ENCODE assay signal across 20 mouse cellular contexts in genomic region chr1:157439101-157439500, GRCm38 (mm10). TPM values are rescaled to one million over a fixed set of nuclear protein-coding genes. Genes with fewer than 3 reads are reported as not detected.
A peak's percentile ranks its signal among the peaks of the same experiment; 100 is the strongest.
DNase-seq lines count a peak whose midpoint lies in the region; ATAC-seq lines count a peak whose summit lies in the region.
"Had no signal": no experiment of that assay in that cellular context is flagged by ENCODE, and none has a peak within 500 bp of the region (broad histone marks: within the 10 kb centered on the region; RNA-seq: fewer than 3 reads in every experiment).

No protein-coding gene starts in this region.

- H3K36me3 ChIP-seq in hindbrain, embryonic 10.5 days: no peaks in the 10 kb centered on the region
- H3K36me3 ChIP-seq in hindbrain, embryonic 16.5 days (ENCODE audit: control insufficient read depth, insufficient read depth, low read length): no peaks in the 10 kb centered on the region
- no peaks in the 10 kb centered on the region for H3K36me3 ChIP-seq in neural tube, embryonic 13.5 days
- H3K36me3 ChIP-seq in neural tube, embryonic 15.5 days: no peaks in the 10 kb centered on the region
- no peaks in the 10 kb centered on the region for H3K36me3 ChIP-seq in midbrain, embryonic 13.5 days
- H3K36me3 ChIP-seq: embryonic facial prominence, embryonic 15.5 days; limb, embryonic 12.5 days; liver, embryonic 12.5 days had no signal

- no peak overlapping the region for H3K9ac ChIP-seq in hindbrain, embryonic 16.5 days (ENCODE audit: low read depth, low read length)
- H3K9ac ChIP-seq in neural tube, embryonic 13.5 days: no peak overlapping the region
- no peak overlapping the region for H3K9ac ChIP-seq in neural tube, embryonic 15.5 days (replicated peaks)
- no peak overlapping the region for H3K9ac ChIP-seq in midbrain, embryonic 13.5 days (replicated peaks)
- H3K9ac ChIP-seq: embryonic facial prominence, embryonic 15.5 days; limb, embryonic 12.5 days; liver, embryonic 12.5 days had no signal

- no peak for ATAC-seq in hindbrain, embryonic 16.5 days
- ATAC-seq in neural tube, embryonic 13.5 days (ENCODE audit: low read depth): no peak
- ATAC-seq in neural tube, embryonic 15.5 days (ENCODE audit: low FRiP score): no peak
- ATAC-seq in midbrain, embryonic 13.5 days: no peak
- ATAC-seq: liver, embryonic 12.5 days had no signal

- no peaks in the 10 kb centered on the region for H3K9me3 ChIP-seq in hindbrain, embryonic 10.5 days
- no peaks in the 10 kb centered on the region for H3K9me3 ChIP-seq in hindbrain, embryonic 16.5 days (ENCODE audit: control insufficient read depth, low read length)
- no peaks in the 10 kb centered on the region for H3K9me3 ChIP-seq in neural tube, embryonic 13.5 days
- no peaks in the 10 kb centered on the region for H3K9me3 ChIP-seq in neural tube, embryonic 15.5 days (replicated peaks)
- H3K9me3 ChIP-seq in midbrain, embryonic 13.5 days: no peaks in the 10 kb centered on the region
- H3K9me3 ChIP-seq: embryonic facial prominence, embryonic 15.5 days; limb, embryonic 12.5 days; liver, embryonic 12.5 days; megakaryocyte, embryonic 14.5 days had no signal

- no peak for DNase-seq in hindbrain, embryonic 10.5 days (ENCODE audit: low spot score)
- no peak for DNase-seq in spleen, postnatal 4 days (ENCODE audit: low spot score in 2 of 2)
- DNase-seq in cerebellum, postnatal 36 days: no peak
- DNase-seq: adrenal gland, postnatal 36 days; cerebellum, adult 11-12 months; cerebellum, postnatal 25 days; heart, postnatal 10 days; kidney, adult 2 months; kidney, postnatal 25 days; lung, adult 2 months; right cerebral cortex, adult 18-20 months; thymus, postnatal 25 days had no signal

- no peak overlapping the region for H3K4me3 ChIP-seq in hindbrain, embryonic 10.5 days
- H3K4me3 ChIP-seq in hindbrain, embryonic 16.5 days (ENCODE audit: low read length): no peak overlapping the region
- no peak overlapping the region for H3K4me3 ChIP-seq in neural tube, embryonic 13.5 days
- H3K4me3 ChIP-seq in neural tube, embryonic 15.5 days (replicated peaks): no peak overlapping the region
- no peak overlapping the region for H3K4me3 ChIP-seq in midbrain, embryonic 13.5 days (replicated peaks)
- H3K4me3 ChIP-seq: embryonic facial prominence, embryonic 15.5 days; limb, embryonic 12.5 days; liver, embryonic 12.5 days; megakaryocyte, embryonic 14.5 days had no signal

- 88% methylated on average over 4 of the region's 4 CpGs for WGBS in hindbrain, embryonic 10.5 days
- WGBS in hindbrain, embryonic 16.5 days: 69% methylated on average over 4 of the region's 4 CpGs
- 67% methylated on average over 4 of the region's 4 CpGs for WGBS in neural tube, embryonic 13.5 days
- 68% methylated on average over 4 of the region's 4 CpGs for WGBS in neural tube, embryonic 15.5 days
- 72% methylated on average over 4 of the region's 4 CpGs for WGBS in midbrain, embryonic 13.5 days

- H3K4me2 ChIP-seq in hindbrain, embryonic 16.5 days (ENCODE audit: low read length): no peak overlapping the region
- peak overlapping the region; percentile 49 for H3K4me2 ChIP-seq in neural tube, embryonic 13.5 days
- no peak overlapping the region for H3K4me2 ChIP-seq in neural tube, embryonic 15.5 days
- H3K4me2 ChIP-seq in midbrain, embryonic 13.5 days (replicated peaks): no peak overlapping the region
- H3K4me2 ChIP-seq: liver, embryonic 12.5 days had no signal

- H3K27me3 ChIP-seq in hindbrain, embryonic 10.5 days (ENCODE audit: insufficient read depth, poor library complexity, severe bottlenecking): no peaks in the 10 kb centered on the region
- no peaks in the 10 kb centered on the region for H3K27me3 ChIP-seq in hindbrain, embryonic 16.5 days (replicated peaks; ENCODE audit: control insufficient read depth, insufficient read depth, low read length)
- H3K27me3 ChIP-seq in neural tube, embryonic 13.5 days: no peaks in the 10 kb centered on the region
- no peaks in the 10 kb centered on the region for H3K27me3 ChIP-seq in neural tube, embryonic 15.5 days (replicated peaks)
- no peaks in the 10 kb centered on the region for H3K27me3 ChIP-seq in midbrain, embryonic 13.5 days
- H3K27me3 ChIP-seq: embryonic facial prominence, embryonic 15.5 days; liver, embryonic 12.5 days; megakaryocyte, embryonic 14.5 days had no signal

- H3K27ac ChIP-seq in hindbrain, embryonic 10.5 days: peak overlapping the region; percentile 90
- no peak overlapping the region for H3K27ac ChIP-seq in hindbrain, embryonic 16.5 days (ENCODE audit: low read depth, low read length)
- peak overlapping the region; percentile 59; the same call in 1 of the 2 replicates for H3K27ac ChIP-seq in neural tube, embryonic 13.5 days (replicated peaks)
- no peak overlapping the region for H3K27ac ChIP-seq in neural tube, embryonic 15.5 days (replicated peaks)
- H3K27ac ChIP-seq in midbrain, embryonic 13.5 days: peak overlapping the region; percentile 79
- H3K27ac ChIP-seq: embryonic facial prominence, embryonic 15.5 days; limb, embryonic 12.5 days; liver, embryonic 12.5 days had no signal

- peaks cover 52% of the 10 kb centered on the region for H3K4me1 ChIP-seq in hindbrain, embryonic 10.5 days (replicated peaks)
- H3K4me1 ChIP-seq in hindbrain, embryonic 16.5 days (ENCODE audit: control insufficient read depth, insufficient read depth, low read depth, low read length): peaks cover 17% of the 10 kb centered on the region
- H3K4me1 ChIP-seq in neural tube, embryonic 13.5 days (replicated peaks): peaks cover 41% of the 10 kb centered on the region
- peaks cover 26% of the 10 kb centered on the region for H3K4me1 ChIP-seq in neural tube, embryonic 15.5 days
- H3K4me1 ChIP-seq in midbrain, embryonic 13.5 days (replicated peaks): peaks cover 47% of the 10 kb centered on the region

RNA-seq across cellular contexts. Expression of gene Cryzl2, which starts 19.3 kb away (rescaled TPM):
- 7.9 and 8.3 TPM in 2 replicates for polyA plus RNA-seq in hindbrain, embryonic 10.5 days (2016; fragmentation: Nextera tagmentation; extraction: Ambion mirVana)
- 8.3 and 9.7 TPM in 2 replicates for polyA plus RNA-seq in hindbrain, embryonic 16.5 days (2015; fragmentation: Nextera tagmentation; extraction: Ambion mirVana)
- 7.3 and 7.6 TPM in 2 replicates for polyA plus RNA-seq in neural tube, embryonic 13.5 days (2015; fragmentation: Nextera tagmentation; extraction: Ambion mirVana)
- 6.5 and 8.6 TPM in 2 replicates for polyA plus RNA-seq in neural tube, embryonic 15.5 days (2015; fragmentation: Nextera tagmentation; extraction: Ambion mirVana)
- 6.0 and 7.4 TPM in 2 replicates for polyA plus RNA-seq in midbrain, embryonic 13.5 days (2015; fragmentation: Nextera tagmentation; extraction: Ambion mirVana)

RNA-seq across cellular contexts. Expression of gene Rasal2, which starts 26.7 kb away (rescaled TPM):
- 11.2 and 18.5 TPM in 2 replicates for polyA plus RNA-seq in hindbrain, embryonic 10.5 days (2016; fragmentation: Nextera tagmentation; extraction: Ambion mirVana)
- 35.4 and 37.1 TPM in 2 replicates for polyA plus RNA-seq in hindbrain, embryonic 16.5 days (2015; fragmentation: Nextera tagmentation; extraction: Ambion mirVana)
- 43.1 and 43.3 TPM in 2 replicates for polyA plus RNA-seq in neural tube, embryonic 13.5 days (2015; fragmentation: Nextera tagmentation; extraction: Ambion mirVana)
- 34.2 and 39.1 TPM in 2 replicates for polyA plus RNA-seq in neural tube, embryonic 15.5 days (2015; fragmentation: Nextera tagmentation; extraction: Ambion mirVana)
- polyA plus RNA-seq in midbrain, embryonic 13.5 days (2015; fragmentation: Nextera tagmentation; extraction: Ambion mirVana): 49.2 and 50.4 TPM in 2 replicates

Comparison
In these comparisons a context has a peak if more than half of its experiments do, and no peak if none do; other contexts are left out.
1. H3K27ac ChIP-seq: peak in hindbrain, embryonic 10.5 days (single experiment), neural tube, embryonic 13.5 days (single experiment) and midbrain, embryonic 13.5 days (single experiment); none in hindbrain, embryonic 16.5 days (single experiment) and neural tube, embryonic 15.5 days (single experiment).